Mouse (Mus musculus) granulocyte monocyte progenitor cell, adult 5-6 weeks (primary cell): ENCODE results near the gene Shank1. TPM values are rescaled to one million over a fixed set of nuclear protein-coding genes. Genes with fewer than 3 reads are reported as not detected.
A peak's percentile ranks its signal among the peaks of the same experiment; 100 is the strongest.

ENCODE experiments used
- ATAC-seq: replicated peaks from 2 replicates; pipeline ENCODE4 v1.8.0; 2016; ENCODE audit warnings: mild to moderate bottlenecking, moderate TSS enrichment, inconsistent platforms; ENCODE audit not compliant: poor library complexity, severe bottlenecking
- total RNA-seq, 2 experiments: library from RNA; stranded (forward) in 1 of 2; stranded (reverse) in 1 of 2; fragments of 200-712, 200-1000 nt in 1 of 2; fragments of >200 nt in 1 of 2; fragmentation: Nextera tagmentation in 1 of 2; gene quantifications; 2 replicates each; pipeline ENCODE4 v1.2.3; 2014 to 2017

Shank1 gene
- total RNA-seq, 2 experiments from 2014 or later = not detected

GRCm38 (mm10) chr7:44303346-44304340, 6.4 kb upstream of the Shank1 start:
- ATAC-seq = no peak

GRCm38 (mm10) chr7:44304463-44304774, 5.6 kb upstream of the Shank1 start:
- peak; percentile 9; the same call in 1 of the 2 replicates for ATAC-seq

GRCm38 (mm10) chr7:44304775-44305641, 5.0 kb upstream of the Shank1 start:
- ATAC-seq = peak; percentile 83

- ATAC-seq = no peak
These were observed 4.4 kb upstream of the Shank1 start for GRCm38 (mm10) chr7:44305686-44306085.

GRCm38 (mm10) chr7:44306516-44307240, 3.4 kb upstream of the Shank1 start, which contains the start of gene Clec11a:
Gene Clec11a (minus strand): TSS chr7:44306902.
- ATAC-seq = no peak

GRCm38 (mm10) chr7:44307261-44308020, 2.6 kb upstream of the Shank1 start:
- ATAC-seq = no peak

- ATAC-seq = 0 out of 2 replicates have a peak, but pooled peaks have one; percentile 3
These were observed 328 bp downstream of the Shank1 start for GRCm38 (mm10) chr7:44310285-44310877.

GRCm38 (mm10) chr7:44310878-44311712, 1.0 kb downstream of the Shank1 start:
- peak; percentile 11; the same call in 1 of the 2 replicates for ATAC-seq

GRCm38 (mm10) chr7:44311713-44312304, 1.8 kb downstream of the Shank1 start:
- no peak; the same call in 1 of the 2 replicates for ATAC-seq

GRCm38 (mm10) chr7:44312484-44312883, 2.4 kb downstream of the Shank1 start:
- no peak for ATAC-seq

GRCm38 (mm10) chr7:44317913-44318312, 7.9 kb downstream of the Shank1 start:
- peak; percentile 74 for ATAC-seq

GRCm38 (mm10) chr7:44320886-44321285, 10.8 kb downstream of the Shank1 start:
- no peak for ATAC-seq

- no peak for ATAC-seq
These were observed 12.2 kb downstream of the Shank1 start for GRCm38 (mm10) chr7:44322290-44322689.

- ATAC-seq = no peak
These were observed 16.6 kb downstream of the Shank1 start for GRCm38 (mm10) chr7:44326614-44327013.

- no peak for ATAC-seq
These were observed 22.3 kb downstream of the Shank1 start for GRCm38 (mm10) chr7:44332336-44332735.

- no peak for ATAC-seq
These were observed 24.1 kb downstream of the Shank1 start for GRCm38 (mm10) chr7:44334139-44334538.

GRCm38 (mm10) chr7:44335031-44335878, 25.2 kb downstream of the Shank1 start:
- peak; percentile 78 for ATAC-seq
